Mouse (Mus musculus) heart, postnatal 25 days (tissue): ENCODE data around the gene Thbs2. TPM values are rescaled to one million over a fixed set of nuclear protein-coding genes. Genes with fewer than 3 reads are reported as not detected.

ENCODE experiments used
- DNase-seq: peaks from one replicate; pipeline ENCODE4 v3.0.0; 2022; ENCODE audit warnings: low spot score
- intact Hi-C: fragments of 180-260 bp; cut with DNase I; formaldehyde crosslinking; loops from one replicate; pipeline ENCODE4 v1.15.1; 2025
- total RNA-seq, 2 experiments: library from RNA; stranded (reverse); gene quantifications; 2 replicates each; pipeline ENCODE4 v1.2.3; 2021

Thbs2 gene
- total RNA-seq, 2 experiments from 2014 or later = 14.6 to 16.5 TPM

- intact Hi-C loops = no loop called here
- no peak for DNase-seq
Measured at GRCm38 (mm10) chr17:14698188-14698587, 4.2 kb upstream of the Thbs2 start.

GRCm38 (mm10) chr17:14697096-14697495 lies 3.1 kb upstream of the Thbs2 start:
- intact Hi-C loops = no loop called here

GRCm38 (mm10) chr17:14696281-14696795 lies 2.3 kb upstream of the Thbs2 start:
- intact Hi-C loops = no loop called here
- DNase-seq = no peak

More at GRCm38 (mm10) chr17:14697096-14697495, 3.1 kb upstream of the Thbs2 start:
- no peak for DNase-seq

GRCm38 (mm10) chr17:14693048-14693993 lies 714 bp downstream of the Thbs2 start:
- no peak for DNase-seq
- intact Hi-C loops = no loop called here

GRCm38 (mm10) chr17:14691901-14692300 lies 2.1 kb downstream of the Thbs2 start:
- no peak for DNase-seq
- intact Hi-C loops = no loop called here

GRCm38 (mm10) chr17:14691197-14691596 lies 2.8 kb downstream of the Thbs2 start:
- intact Hi-C loops = no loop called here
- no peak for DNase-seq

- no peak for DNase-seq
Measured at GRCm38 (mm10) chr17:14682836-14683235, 11.2 kb downstream of the Thbs2 start.

GRCm38 (mm10) chr17:14681047-14681446 lies 13.0 kb downstream of the Thbs2 start:
- intact Hi-C loops = no loop called here
- DNase-seq = no peak

More at GRCm38 (mm10) chr17:14682836-14683235, 11.2 kb downstream of the Thbs2 start:
- intact Hi-C loops = no loop called here

GRCm38 (mm10) chr17:14677198-14677597 lies 16.8 kb downstream of the Thbs2 start:
- intact Hi-C loops = no loop called here
- no peak for DNase-seq

- intact Hi-C loops = no loop called here
- DNase-seq = no peak
Measured at GRCm38 (mm10) chr17:14675517-14675916, 18.5 kb downstream of the Thbs2 start.

- peak; percentile 77 for DNase-seq
- intact Hi-C loops = no loop called here
Measured at GRCm38 (mm10) chr17:14672402-14672801, 21.6 kb downstream of the Thbs2 start.

GRCm38 (mm10) chr17:14667225-14667624 lies 26.8 kb downstream of the Thbs2 start:
- intact Hi-C loops = no loop called here
- DNase-seq = no peak

- intact Hi-C loops = no loop called here
Measured at GRCm38 (mm10) chr17:14666451-14666850, 27.6 kb downstream of the Thbs2 start.

GRCm38 (mm10) chr17:14663366-14663765 lies 30.7 kb downstream of the Thbs2 start:
- no peak for DNase-seq
- intact Hi-C loops = no loop called here

More at GRCm38 (mm10) chr17:14666451-14666850, 27.6 kb downstream of the Thbs2 start:
- no peak for DNase-seq

- intact Hi-C loops = no loop called here
- DNase-seq = no peak
Measured at GRCm38 (mm10) chr17:14662409-14662808, 31.6 kb downstream of the Thbs2 start.

GRCm38 (mm10) chr17:14659746-14660145 lies 34.3 kb downstream of the Thbs2 start:
- no peak for DNase-seq
- intact Hi-C loops = no loop called here

- no peak for DNase-seq
- intact Hi-C loops = no loop called here
Measured at GRCm38 (mm10) chr17:14658123-14658522, 35.9 kb downstream of the Thbs2 start.

GRCm38 (mm10) chr17:14657123-14657522 lies 36.9 kb downstream of the Thbs2 start:
- intact Hi-C loops = no loop called here
- DNase-seq = no peak

GRCm38 (mm10) chr17:14654981-14655380 lies 39.1 kb downstream of the Thbs2 start:
- intact Hi-C loops = no loop called here
- no peak for DNase-seq

GRCm38 (mm10) chr17:14652013-14652412 lies 42.0 kb downstream of the Thbs2 start:
- no peak for DNase-seq
- intact Hi-C loops = no loop called here

GRCm38 (mm10) chr17:14647996-14648640 lies 45.9 kb downstream of the Thbs2 start:
- intact Hi-C loops = no loop called here
- DNase-seq = no peak
